Mouse (Mus musculus): ENCODE data around the gene Nip7.

DNA sequence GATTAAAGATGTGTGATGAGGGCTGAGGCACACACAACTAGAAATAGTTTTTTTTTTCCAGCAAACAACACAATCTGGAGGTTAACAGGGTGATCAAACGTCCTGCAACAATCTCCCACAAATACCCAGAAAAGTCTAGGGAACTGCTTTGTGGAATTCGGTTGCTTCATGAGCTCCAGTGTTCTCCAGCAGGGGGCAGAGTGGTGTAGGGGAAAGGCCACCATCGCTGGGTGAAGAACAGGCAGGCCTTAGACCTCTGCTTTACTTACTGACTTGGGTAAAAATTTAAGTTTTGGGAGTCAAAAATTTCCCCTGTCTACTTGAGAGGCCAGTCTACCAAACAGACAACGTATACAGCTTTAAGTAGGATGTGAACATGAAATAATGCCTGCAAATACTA lies 47.9 kb downstream of the Nip7 start:
- TF ChIP-seq CTCF (IDR thresholded peaks at IDR 0.05; ENCODE audit: low read depth) = peak; percentile 92
- no peak for TF ChIP-seq EP300 (IDR thresholded peaks at IDR 0.05; ENCODE audit: low read depth)
